Mouse (Mus musculus): Measurements from ENCODE around the gene Zfp655. TPM values are rescaled to one million over a fixed set of nuclear protein-coding genes. Genes with fewer than 3 reads are reported as not detected.
"Not testable (repeated sequence)": the region's sequence is repeated elsewhere in the genome, so short reads cannot be mapped to it uniquely, and the experiment has no call there.

Gene Zfp655
- polyA plus RNA-seq (2012; rRNA removed): 17.6 and 23.9 TPM in 2 replicates

DNA sequence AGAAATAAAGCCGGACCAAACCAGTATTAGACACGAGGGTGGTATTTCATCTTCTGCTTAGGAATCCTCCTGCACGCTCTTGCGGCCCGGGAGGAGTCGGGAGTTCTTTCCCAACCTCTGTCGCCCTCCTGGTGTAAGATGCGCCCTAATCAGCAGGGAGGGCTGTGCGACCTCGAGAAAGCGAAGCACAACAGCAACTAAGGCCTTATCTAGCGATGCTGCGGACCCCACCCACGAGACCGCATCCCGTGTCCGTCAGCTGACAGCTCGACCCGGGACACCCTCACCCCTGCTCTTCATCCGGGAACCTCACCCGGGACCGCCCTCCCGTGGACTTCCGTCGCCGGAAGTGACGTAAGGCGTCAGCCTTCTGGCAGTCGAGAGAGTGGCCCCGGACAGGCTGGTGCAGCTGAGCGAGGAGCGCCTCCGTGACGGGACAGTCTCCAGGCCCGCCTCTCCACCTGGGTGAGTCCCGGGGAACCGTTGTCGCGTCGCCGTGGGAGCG lies at the start of gene Zfp655:
Gene Zfp655, plus strand, starts transcription at position 349 of the 505 bp plus-strand sequence.
- peak; percentile 56 for DNase-seq (ENCODE audit: low read depth)

- DNase-seq (ENCODE audit: low read depth): no peak
These were observed 46.3 kb upstream of the Zfp655 start for GRCm38 (mm10) chr5:145185244-145185643.

DNA sequence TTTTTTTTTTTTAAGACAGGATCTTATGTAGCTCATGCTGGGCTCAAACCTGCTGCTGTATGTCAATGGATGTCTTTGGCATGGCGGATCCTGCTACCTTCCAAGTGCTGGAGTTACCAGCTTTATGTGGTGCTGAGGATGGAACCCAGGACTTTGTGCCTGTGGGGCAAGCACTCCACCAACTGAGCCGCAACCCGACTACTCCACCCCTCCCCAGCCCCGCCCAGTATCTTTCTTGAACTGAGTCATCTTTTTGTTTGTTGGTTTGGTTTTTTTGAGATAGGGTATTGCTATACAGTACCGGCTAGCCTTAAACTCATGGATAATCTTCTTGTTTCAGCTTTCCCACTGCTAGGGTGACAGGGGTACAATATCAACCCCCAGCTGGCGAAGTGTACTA lies 42.1 kb upstream of the Zfp655 start:
- DNase-seq (ENCODE audit: low read depth): no peak

DNA sequence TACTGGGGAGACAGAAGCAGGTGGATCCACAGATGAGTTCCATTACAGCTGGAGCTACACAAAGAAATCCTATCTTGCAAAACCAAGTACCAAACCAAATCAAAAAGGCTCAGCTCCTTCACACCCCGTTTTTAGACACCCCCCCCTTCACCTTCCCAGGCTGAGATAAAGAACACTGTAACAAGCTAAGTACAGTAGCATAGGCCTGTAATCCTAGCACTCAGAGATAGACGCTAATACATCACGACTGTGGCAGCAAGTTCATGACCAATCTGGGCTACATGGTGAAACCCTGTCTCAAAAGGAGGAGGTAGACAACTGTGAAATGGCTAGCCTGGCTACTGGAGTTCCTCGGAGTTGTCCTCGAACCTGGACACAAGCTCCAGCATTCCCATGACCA lies 41.1 kb upstream of the Zfp655 start:
- DNase-seq (ENCODE audit: low read depth): no peak

DNA sequence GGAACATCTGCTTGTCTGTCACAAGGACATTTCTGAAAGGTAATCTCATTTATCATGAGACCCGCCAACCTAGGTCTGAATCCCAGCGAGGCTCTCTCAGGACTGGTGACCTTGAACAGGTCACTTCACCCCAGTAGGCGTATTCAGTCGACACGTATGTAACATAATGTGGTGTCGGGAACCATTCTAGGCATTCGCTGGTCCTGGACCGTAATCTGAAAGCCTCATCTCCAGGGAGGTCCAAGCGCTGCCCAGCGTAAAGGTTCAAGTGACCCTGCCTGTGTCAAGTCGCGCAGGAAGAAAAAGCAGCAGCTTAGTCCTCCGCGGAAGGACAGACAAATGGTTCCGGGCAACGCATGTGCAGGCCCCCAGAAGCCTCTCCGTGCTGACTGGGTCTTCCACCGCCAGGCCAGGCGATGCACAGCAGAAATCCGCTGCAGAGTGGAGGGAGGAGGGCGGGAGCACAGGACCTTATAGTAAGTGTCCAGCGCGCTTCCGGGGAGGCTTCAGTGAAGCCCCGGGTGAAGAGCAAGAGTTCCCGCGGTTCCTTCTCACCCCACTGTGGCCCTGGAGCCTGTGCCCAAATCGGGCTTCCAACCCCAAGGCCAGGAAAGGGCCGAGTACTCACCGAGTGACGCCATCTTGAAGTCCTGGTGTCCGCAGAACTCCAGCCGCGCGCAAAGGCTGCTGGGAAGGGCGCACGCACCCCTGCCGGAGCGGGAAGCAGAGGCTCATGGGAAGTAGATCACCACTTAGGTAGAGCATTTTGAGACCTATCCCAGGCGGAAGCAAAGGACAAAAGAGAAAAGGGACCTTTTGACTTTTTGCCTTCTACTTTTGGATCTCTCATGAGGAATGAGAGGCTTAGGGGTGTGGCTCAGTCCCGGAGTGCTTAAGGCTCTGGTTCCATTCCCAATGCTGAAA lies 40.4 kb upstream of the Zfp655 start:
- no peak for DNase-seq (ENCODE audit: low read depth)

DNA sequence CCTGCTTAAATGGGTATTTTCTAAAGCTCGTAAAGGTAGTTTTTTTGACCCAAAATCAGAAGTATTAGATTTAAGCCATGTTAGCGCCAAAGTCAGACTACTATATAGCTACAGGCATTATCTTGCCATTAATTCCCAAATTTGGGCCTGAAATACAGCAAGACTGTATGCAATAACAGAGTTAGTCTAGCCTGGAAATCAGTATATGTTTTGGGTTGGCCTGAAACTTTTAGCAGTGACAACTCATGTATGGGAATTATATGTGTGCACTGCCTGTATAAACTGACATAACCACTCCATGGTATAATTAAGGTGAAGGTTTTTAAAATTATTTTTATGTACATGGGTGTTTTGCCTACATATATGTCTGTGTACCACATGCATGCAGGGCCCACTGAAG lies 39.6 kb upstream of the Zfp655 start, which contains the start of gene Atp5j2:
Gene Atp5j2, minus strand, starts transcription at position 101 of the 400 bp plus-strand sequence.
- DNase-seq (ENCODE audit: low read depth): no peak

- DNase-seq (ENCODE audit: low read depth): no peak
These were observed 31.1 kb upstream of the Zfp655 start for GRCm38 (mm10) chr5:145200387-145200786.

DNA sequence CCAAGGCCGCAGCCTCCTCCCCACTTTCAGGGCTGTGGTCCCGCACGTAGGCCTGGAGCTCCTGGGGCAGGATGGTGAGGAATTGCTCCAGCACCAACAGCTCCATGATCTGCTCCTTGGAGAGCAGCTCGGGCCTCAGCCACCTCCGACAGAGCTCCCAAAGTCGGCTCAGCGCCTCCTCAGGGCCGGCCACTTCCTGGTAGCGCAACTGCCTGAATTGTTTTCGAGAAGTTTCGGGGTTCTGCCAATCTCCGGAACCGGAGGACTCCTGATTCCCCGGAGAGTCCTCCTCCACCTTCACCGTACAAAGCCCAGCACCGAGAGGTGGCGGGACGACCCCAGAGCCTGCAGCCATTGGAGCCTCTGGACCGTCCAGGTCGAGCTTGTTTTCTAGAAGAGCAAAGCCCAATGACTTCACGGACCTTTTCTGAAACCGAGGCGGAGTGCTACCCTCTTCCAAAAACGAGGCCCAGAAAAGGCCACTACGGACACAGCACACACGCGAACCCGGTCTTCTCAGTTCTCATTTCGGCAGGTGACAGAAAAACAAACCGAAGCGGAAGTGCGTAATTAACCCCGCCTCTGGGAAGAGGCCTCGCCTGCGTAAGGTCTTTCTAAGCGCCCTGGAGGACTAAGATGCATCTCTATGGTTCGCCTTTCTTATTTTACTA lies 30.1 kb upstream of the Zfp655 start, which contains the start of gene Zkscan14:
Gene Zkscan14, minus strand, starts transcription at position 548 of the 671 bp plus-strand sequence.
- no peak for DNase-seq (ENCODE audit: low read depth)

DNA sequence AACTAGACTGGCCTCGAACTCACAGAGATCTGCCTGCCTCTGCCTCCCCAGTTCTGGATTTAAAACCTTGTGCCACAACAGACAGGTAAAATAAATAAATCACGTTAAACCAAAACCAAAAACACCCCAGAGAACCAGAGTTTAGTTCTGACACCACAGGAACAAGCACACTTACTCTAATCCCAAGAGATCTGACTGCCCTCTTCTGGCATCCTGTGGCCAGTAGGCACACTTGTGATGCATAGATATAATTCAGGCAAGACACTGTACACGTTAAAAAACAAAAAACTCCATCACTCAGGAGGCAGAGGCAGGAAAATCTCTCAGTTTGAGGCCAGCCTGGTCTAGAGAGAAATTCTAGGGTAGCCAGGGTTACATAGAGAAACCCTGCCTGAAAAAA lies 29.1 kb upstream of the Zfp655 start:
- DNase-seq (ENCODE audit: low read depth): no peak

DNA sequence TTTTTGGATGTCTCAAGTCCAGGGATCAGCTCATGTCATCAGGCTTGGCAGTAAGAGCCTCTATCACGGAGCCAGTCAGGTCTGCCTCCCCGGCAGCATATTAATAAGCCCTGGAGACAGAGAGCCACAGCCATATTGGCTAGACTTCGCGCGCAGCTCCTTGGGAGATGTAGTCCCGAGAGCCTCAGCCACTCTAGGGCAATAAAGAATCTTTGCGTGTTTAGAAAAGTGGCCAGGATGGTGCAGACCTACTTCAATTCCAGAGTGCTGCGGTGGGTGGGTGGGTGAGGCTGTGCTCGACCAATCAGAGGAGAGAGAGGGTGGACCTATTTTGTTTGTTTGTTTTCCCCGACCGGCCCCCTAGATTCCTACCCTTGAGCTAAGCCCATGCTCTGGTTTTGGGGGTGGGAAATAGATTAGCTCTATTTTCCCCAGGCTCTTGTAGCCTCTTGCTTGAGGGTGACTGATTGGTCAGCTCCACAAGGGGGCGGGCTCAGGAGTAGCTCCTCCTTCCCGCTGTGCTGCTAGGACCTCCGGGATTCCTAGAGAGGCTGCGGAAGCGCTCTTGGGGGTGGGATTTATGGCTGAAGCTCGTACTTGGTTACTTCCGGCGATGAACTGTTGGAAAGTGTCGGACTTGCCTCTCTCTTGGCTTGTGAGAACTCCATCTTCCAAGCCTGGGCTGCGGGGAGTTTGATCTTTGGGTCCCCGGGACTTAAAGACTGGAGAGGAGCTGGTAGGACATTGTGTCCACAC lies 27.4 kb upstream of the Zfp655 start, which contains the start of gene Zkscan5:
Gene Zkscan5, plus strand, starts transcription at position 627 of the 756 bp plus-strand sequence.
- peak; percentile 76 for DNase-seq (ENCODE audit: low read depth)

- DNase-seq (ENCODE audit: low read depth): no peak
These were observed 26.5 kb upstream of the Zfp655 start for GRCm38 (mm10) chr5:145205041-145205440.

DNA sequence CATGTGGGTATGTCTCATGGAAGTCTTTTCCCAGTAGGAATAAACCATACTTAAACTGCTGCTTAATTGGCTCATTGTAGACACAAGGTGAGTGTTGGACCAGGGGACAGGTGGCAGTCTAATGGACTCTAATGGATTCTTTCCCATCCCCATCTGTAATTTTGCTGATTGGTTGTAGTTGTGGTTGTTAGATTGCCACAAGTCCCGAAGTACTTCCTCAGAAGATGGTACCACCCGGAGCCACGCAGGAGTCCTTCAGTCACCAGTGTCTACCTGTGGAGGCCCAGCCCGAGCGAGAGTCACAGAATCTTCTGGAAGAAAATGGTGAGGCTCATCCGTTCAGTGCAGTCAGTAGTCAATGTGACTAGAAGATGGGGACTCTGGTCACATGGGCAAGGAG lies 24.1 kb upstream of the Zfp655 start:
- DNase-seq (ENCODE audit: low read depth): no peak

- DNase-seq (ENCODE audit: low read depth): no peak
These were observed 23.6 kb upstream of the Zfp655 start for GRCm38 (mm10) chr5:145207954-145208353.

DNA sequence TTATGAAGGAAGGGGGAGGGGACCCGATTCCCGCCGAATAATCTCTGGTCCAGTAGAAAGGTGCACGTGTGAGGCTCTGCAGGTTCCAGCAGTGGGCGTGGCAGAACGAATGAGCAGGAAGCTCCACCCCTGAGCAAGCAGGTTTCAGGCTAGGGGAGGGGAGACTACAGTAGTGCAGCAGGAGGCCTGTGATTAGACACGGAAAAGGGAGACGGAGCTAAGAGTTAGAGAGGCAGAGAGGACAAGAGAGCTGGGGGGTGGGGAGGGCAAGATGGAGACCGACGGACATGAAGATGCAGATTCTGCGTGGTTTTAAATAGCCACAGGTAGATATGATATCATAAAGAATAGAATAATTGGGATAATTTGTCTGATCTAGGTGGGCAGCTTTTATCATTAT lies 23.1 kb upstream of the Zfp655 start:
- DNase-seq (ENCODE audit: low read depth): not testable (repeated sequence)

DNA sequence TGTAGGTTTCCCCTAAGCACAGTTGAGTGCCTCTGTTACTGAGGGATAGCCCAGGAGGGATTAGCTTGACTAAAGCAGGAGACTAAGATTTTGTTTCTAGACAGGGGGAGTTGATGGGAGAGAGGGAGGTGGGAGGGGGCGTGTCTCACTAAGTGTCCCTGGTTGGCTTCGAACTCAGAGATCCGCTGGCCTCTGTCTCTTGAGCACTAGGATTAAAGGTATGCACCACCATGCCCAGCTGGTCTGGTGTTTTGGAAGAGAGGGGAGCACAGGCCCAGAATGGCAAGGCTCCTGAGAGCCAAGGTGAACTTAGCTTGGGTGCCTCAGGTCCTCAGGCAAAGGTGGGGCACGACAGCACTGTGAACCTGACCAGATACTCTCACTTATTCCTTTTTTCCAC lies 20.2 kb upstream of the Zfp655 start:
- no peak for DNase-seq (ENCODE audit: low read depth)

DNA sequence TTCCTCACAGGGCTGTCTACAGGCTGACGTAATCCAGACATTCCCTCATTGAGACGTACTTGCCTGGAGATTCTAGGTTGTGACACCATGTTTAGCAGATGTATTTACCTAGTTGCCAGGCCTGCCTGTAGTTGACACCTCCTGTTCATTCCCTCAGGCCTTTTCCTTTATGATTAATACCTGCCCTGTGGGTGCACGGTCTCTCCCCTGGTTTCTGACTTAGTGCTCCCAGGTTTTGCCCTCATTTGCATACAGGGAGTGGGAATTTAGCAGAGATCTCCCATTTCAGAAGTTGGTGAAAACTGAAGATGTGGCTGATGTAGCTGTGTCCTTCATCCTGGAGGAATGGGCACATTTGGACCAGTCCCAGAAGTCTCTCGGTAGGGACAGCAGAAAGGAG lies 19.3 kb upstream of the Zfp655 start:
- no peak for DNase-seq (ENCODE audit: low read depth)

- no peak for DNase-seq (ENCODE audit: low read depth)
These were observed 18.0 kb upstream of the Zfp655 start for GRCm38 (mm10) chr5:145213505-145213904.

DNA sequence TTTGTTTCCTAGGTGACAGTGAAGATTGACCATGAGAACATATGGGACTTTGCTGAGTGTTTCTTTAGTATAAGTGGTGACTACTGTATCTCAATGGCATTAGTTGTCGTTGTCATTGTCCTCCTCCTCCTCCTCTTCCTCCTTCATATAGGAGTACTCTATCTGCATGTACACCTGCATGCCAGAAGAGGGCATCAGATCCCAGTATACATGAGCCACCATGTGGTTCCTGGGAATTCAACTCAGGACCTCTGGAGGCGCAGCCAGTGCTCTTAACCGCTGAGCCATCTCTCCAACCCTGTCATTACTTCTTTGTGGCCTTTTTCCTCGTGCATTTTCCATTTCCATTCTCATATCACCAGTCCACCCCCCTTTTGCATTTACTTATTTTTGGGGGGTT lies 16.8 kb upstream of the Zfp655 start:
- no peak for DNase-seq (ENCODE audit: low read depth)

- DNase-seq (ENCODE audit: low read depth): no peak
These were observed 13.8 kb upstream of the Zfp655 start for GRCm38 (mm10) chr5:145217746-145218145.

DNA sequence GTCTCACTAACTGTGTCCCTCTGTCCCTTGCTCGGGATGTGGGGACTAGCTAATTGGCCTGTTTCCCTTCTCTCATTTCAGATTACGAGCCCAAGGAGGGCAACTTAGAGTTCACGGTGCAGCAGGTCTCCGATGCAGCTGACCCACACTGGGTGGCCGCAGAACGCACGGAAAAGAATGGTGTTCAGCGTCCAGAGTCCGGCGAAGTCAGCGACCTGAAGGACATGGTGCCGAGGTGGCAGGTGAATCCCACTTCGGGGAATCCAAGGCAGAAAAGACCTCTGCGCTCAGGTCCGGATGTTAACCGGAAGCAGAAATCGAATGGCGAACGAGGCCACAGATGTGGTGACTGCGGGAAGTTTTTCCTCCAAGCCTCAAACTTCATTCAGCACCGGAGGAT lies 13.3 kb upstream of the Zfp655 start:
- no peak for DNase-seq (ENCODE audit: low read depth)

- DNase-seq (ENCODE audit: low read depth): no peak
These were observed 12.8 kb upstream of the Zfp655 start for GRCm38 (mm10) chr5:145218671-145219070.

DNA sequence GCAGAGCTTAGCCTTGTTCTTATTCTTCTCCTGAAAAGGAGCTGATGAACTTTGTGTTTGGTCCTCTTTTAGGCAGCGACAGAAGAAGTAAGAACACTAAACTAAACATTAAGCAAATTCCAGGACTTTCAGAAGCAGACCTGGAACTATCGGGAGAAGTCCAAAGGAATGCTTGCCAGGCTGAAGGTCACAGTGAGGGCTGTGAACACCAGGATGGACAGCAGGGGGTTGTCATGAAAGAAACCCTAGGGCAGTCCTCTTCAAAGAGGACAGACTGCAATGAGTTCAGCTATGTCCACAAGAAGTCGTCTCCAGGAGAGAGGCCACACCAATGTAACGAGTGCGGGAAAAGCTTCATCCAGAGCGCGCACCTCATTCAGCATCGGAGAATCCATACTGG lies 11.5 kb upstream of the Zfp655 start:
- no peak for DNase-seq (ENCODE audit: low read depth)

Measured in gonadal fat pad, adult 2 months (tissue).